Mouse (Mus musculus) T-cell, adult 2 months (primary cell): Measurements from ENCODE around the gene Pced1b.

Experiments used
- DNase-seq: peaks from one replicate; pipeline ENCODE4 v3.0.0; 2022; ENCODE audit warnings: low spot score

Pced1b gene

GRCm38 (mm10) chr15:97257206-97257775, 10.4 kb downstream of the Pced1b start:
- no peak for DNase-seq

GRCm38 (mm10) chr15:97258483-97259230, 11.8 kb downstream of the Pced1b start:
- no peak for DNase-seq

GRCm38 (mm10) chr15:97259300-97259699, 12.4 kb downstream of the Pced1b start:
- DNase-seq, result no peak

GRCm38 (mm10) chr15:97259968-97260597, 13.2 kb downstream of the Pced1b start:
- DNase-seq, result no peak

- DNase-seq, result no peak
These were observed 15.3 kb downstream of the Pced1b start for GRCm38 (mm10) chr15:97262251-97262650.

GRCm38 (mm10) chr15:97266236-97266845, 19.4 kb downstream of the Pced1b start:
- DNase-seq, result no peak

- no peak for DNase-seq
These were observed 20.3 kb downstream of the Pced1b start for GRCm38 (mm10) chr15:97267094-97267695.

GRCm38 (mm10) chr15:97271985-97272697, 25.2 kb downstream of the Pced1b start:
- DNase-seq, result no peak

GRCm38 (mm10) chr15:97272831-97273230, 25.9 kb downstream of the Pced1b start:
- DNase-seq, result no peak

GRCm38 (mm10) chr15:97275626-97276395, 28.9 kb downstream of the Pced1b start:
- DNase-seq, result no peak

- no peak for DNase-seq
These were observed 29.8 kb downstream of the Pced1b start for GRCm38 (mm10) chr15:97276660-97277153.

- no peak for DNase-seq
These were observed 30.4 kb downstream of the Pced1b start for GRCm38 (mm10) chr15:97277328-97277727.

GRCm38 (mm10) chr15:97278340-97278948, 31.5 kb downstream of the Pced1b start:
- DNase-seq, result no peak

- DNase-seq, result no peak
These were observed 33.2 kb downstream of the Pced1b start for GRCm38 (mm10) chr15:97280131-97280530.

GRCm38 (mm10) chr15:97280776-97281175, 33.9 kb downstream of the Pced1b start:
- DNase-seq, result no peak

- no peak for DNase-seq
These were observed 35.0 kb downstream of the Pced1b start for GRCm38 (mm10) chr15:97281712-97282571.

GRCm38 (mm10) chr15:97282572-97282881, 35.6 kb downstream of the Pced1b start:
- no peak for DNase-seq

- no peak for DNase-seq
These were observed 37.3 kb downstream of the Pced1b start for GRCm38 (mm10) chr15:97284201-97284600.

GRCm38 (mm10) chr15:97285665-97286212, 38.8 kb downstream of the Pced1b start:
- no peak for DNase-seq
